Mouse (Mus musculus): ENCODE data around the gene Fam168a.

Gene Fam168a

GRCm38 (mm10) chr7:100868551-100868950 lies 162.1 kb downstream of the Fam168a start:
- DNase-seq (ENCODE audit: low spot score): no peak

DNA sequence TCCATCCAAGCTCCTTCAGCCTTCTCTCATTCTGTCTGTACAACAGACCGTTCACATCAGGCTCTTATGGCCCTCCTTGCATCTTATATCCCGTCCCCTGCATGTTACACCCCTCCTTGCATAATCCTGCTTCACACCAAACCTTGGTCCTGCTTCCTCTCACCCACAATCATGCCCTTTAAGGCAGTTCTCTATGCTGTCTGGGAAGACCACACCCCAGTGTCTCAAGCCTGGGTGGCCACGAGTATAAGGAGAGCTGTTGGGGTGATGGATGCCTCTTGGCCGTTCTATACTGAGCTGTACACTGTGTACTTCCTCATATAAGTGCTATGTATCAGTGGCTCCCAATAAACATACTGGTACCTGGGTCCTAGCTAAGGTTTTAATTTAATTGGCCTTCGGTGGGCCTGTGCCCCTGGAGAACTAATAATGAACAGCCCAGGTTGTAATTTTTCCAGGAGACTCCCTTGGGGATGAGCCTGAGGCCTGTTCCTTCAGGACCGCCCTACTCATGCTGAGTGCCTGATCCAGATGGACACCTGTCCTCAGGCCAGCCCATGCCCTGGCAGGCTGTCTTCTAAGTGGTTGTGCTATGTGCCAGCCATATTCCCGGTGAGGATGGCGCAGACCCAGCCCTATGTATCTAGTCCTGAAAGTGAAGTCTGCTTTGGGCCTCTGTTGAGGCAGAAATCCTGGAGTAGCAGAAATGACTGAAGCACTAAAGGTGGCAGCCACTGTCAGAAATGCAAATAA lies 163.6 kb downstream of the Fam168a start:
- no peak for DNase-seq (ENCODE audit: low spot score)

- DNase-seq (ENCODE audit: low spot score): no peak
Measured at GRCm38 (mm10) chr7:100871355-100871754, 164.9 kb downstream of the Fam168a start.

GRCm38 (mm10) chr7:100871892-100872291 lies 165.5 kb downstream of the Fam168a start:
- no peak for DNase-seq (ENCODE audit: low spot score)

GRCm38 (mm10) chr7:100873197-100873596 lies 166.8 kb downstream of the Fam168a start:
- no peak for DNase-seq (ENCODE audit: low spot score)

DNA sequence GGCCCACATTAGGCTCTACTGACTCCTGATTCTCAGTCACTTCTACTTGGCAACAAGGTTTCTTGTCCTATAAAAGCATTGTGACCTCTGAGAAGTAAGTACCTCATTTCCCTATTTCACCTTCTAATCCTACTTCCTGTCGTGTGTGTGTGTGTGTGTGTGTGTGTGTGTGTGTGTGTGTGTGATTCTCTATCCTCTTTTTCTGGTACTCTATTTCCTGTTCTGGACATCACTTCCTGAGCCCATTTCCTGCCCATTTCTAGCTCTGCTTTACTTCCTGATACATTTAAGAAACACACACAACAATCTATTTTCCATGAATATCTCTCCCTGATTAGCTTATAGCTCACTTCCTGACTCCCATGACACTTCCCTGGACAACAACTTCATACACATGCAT lies 169.4 kb downstream of the Fam168a start:
- no peak for DNase-seq (ENCODE audit: low spot score)

DNA sequence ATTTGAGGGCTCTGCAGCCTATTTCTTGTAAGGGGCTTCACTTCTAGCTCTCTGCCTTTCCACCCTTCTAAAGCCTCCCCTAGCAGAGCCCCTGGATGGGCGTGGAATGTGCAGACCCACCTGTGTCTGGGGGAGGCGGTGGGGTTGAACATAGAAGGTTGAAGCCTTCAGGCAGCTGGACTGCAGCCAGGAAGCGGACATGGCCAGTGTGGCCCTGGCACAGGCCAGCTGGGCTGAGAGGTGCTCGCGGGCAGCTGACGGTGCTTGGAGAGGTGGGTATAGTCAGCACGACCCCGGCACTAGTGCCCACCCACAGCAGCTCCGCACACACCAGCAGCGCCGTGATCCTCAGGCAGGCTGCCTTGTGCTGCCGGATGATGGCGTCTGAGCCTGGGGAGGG lies 169.9 kb downstream of the Fam168a start:
- no peak for DNase-seq (ENCODE audit: low spot score)

GRCm38 (mm10) chr7:100876771-100877170 lies 170.3 kb downstream of the Fam168a start:
- no peak for DNase-seq (ENCODE audit: low spot score)

- peak; percentile 40 for DNase-seq (ENCODE audit: low spot score)
Measured at GRCm38 (mm10) chr7:100879595-100879994, 173.2 kb downstream of the Fam168a start.

DNA sequence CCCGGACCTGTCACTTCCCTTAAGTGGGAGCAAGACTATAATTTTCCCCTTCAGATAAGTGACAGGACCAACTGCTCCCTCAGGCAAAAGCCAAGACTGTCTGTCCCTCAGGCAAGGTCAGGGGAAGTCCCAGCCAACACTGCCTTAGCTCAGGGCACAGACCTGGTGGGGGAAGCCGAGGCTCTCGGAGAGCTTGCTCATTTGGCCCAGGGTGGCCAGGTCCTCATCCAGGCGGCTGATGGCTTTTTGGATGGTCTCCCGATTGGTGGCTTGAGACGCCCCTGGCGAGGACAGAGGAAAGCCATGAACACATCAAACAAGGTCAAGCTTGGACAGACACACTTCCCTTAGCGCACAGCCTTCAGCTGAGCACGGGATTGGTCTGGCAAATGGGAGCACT lies 175.1 kb downstream of the Fam168a start:
- no peak for DNase-seq (ENCODE audit: low spot score)

- no peak for DNase-seq (ENCODE audit: low spot score)
Measured at GRCm38 (mm10) chr7:100881950-100882349, 175.5 kb downstream of the Fam168a start.

- DNase-seq (ENCODE audit: low spot score): no peak
Measured at GRCm38 (mm10) chr7:100884460-100884859, 178.0 kb downstream of the Fam168a start.

DNA sequence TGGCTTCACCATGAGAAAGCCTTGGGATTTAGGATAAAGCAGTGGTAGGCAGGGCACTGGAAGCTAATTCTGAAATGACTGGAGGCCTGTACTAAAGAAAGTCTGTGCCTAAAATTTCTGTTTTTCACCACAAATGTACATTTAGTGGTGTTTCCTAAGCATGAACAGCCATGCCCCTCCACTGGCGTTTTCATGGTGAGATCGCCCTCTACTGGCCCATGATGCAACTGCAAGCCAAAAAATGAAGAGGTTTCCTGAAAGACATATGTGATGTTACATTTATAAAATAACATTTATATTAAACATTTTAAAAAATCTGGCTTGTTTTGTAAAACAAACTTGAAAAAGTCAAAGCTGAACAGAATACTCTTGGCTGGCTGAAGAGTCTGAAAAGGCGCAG lies 180.1 kb downstream of the Fam168a start:
- peak; percentile 63 for DNase-seq (ENCODE audit: low spot score)

Measured in MN1 (cell line).